Mouse (Mus musculus): ENCODE data around the gene Metap2. TPM values are rescaled to one million over a fixed set of nuclear protein-coding genes. Genes with fewer than 3 reads are reported as not detected.
A peak's percentile ranks its signal among the peaks of the same experiment; 100 is the strongest.

Metap2 gene
- polyA plus RNA-seq, 1 experiment = 113 TPM

DNA sequence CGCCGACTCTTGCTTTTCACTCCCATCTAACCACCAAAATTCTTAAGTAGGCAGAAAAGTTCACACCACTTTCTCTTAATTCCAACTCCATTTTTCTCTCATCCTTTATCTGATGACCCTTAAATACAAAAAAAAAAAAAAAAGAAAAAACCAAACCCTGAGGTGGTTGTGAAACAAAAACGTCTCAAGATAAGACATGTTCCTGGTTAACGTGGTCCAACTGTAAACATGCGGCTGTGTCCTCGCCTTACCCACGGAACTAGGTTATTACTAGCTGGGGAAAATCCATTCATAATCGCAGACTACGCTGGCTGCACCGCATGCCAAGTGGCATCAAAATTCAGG is 8.3 kb downstream of the Metap2 start:
- Histone ChIP-seq H3K27ac (ENCODE audit: control insufficient read depth, insufficient read depth, low read depth, low read length) (peak overlapping the region; percentile 70), H3K4me1 (ENCODE audit: control insufficient read depth, insufficient read depth, low read length) (peaks cover 4% of the 10 kb centered on the region), H3K36me3 (ENCODE audit: control insufficient read depth, insufficient read depth, low read length) (peaks cover 5% of the 10 kb centered on the region), H3K4me3 (ENCODE audit: control insufficient read depth, low read depth, low read length) (peak overlapping the region; percentile 97), H3K27me3 (ENCODE audit: control insufficient read depth, insufficient read depth, low read length) (no peaks in the 10 kb centered on the region)
- no peak for TF ChIP-seq CTCF (IDR thresholded peaks at IDR 0.05; ENCODE audit: control insufficient read depth, insufficient read depth, insufficient replicate concordance, low read depth, low read length)
- TF ChIP-seq POLR2A (IDR thresholded peaks at IDR 0.05; ENCODE audit: control insufficient read depth, low read depth, low read length) = no peak

DNA sequence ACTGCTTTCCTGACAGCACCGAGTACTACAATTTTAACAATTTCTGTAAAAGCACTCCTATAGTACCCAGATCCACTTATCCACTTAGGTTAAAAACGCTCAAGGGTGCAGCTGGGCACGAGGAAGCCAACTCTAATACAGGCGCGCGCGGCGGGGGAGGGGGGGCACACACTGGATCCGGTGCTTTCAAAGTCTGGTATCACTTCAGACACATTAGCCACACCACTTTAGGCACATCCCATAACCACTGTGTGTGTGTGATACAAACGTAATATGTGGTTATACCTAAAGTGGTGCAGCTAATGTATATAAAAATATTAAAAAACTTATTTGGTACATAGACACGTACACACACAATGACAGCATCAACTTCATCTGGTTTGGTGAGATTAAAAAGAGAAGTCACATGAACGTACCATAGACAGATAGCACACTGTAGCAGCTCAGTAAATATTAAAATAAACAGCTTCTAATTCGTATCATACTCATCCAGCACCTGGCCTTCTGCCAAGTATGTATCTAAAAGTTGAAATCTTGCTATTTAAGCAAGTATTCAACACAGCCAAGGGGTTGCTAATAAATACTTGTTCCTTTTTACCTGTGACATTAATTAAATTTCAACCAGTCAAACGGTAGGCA is 10.9 kb downstream of the Metap2 start:
- no peak for TF ChIP-seq CTCF (IDR thresholded peaks at IDR 0.05; ENCODE audit: control insufficient read depth, insufficient read depth, insufficient replicate concordance, low read depth, low read length)
- no peak for TF ChIP-seq POLR2A (IDR thresholded peaks at IDR 0.05; ENCODE audit: control insufficient read depth, low read depth, low read length)
- Histone ChIP-seq H3K36me3 (ENCODE audit: control insufficient read depth, insufficient read depth, low read length) (peaks cover 5% of the 10 kb centered on the region), H3K27ac (ENCODE audit: control insufficient read depth, insufficient read depth, low read depth, low read length) (no peak overlapping the region), H3K4me3 (ENCODE audit: control insufficient read depth, low read depth, low read length) (no peak overlapping the region), H3K4me1 (ENCODE audit: control insufficient read depth, insufficient read depth, low read length) (peaks cover 4% of the 10 kb centered on the region), H3K27me3 (ENCODE audit: control insufficient read depth, insufficient read depth, low read length) (no peaks in the 10 kb centered on the region)

DNA sequence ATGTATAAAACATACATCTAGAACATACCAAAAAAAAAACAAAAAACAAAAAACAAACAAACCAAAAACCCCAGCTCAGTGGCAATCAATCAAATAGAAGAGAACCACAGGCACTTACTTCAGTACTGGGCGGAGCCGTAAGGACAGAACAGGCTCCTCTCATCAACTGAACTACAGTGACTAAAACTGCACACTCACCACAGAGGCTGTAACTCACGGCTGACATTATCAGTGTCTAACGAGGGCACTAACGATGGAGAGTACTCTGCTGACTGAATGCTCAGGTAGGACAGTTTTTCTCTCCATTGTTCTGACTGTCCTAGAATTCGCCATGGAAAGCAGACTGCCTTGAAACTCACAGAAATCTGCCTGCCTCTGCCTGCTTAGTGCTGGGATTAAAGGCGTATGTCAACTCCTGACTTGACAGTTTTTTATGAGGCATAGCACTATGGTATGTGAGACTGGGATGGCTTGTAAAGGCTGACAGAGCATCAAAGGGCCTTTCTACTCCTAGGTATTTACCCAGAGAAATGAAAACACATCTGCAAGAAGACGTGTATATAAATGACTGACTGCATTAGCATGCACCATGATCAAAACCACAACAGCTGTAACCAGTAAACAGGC is 14.0 kb downstream of the Metap2 start:
- H3K27me3 ChIP-seq (ENCODE audit: control insufficient read depth, insufficient read depth, low read length) = no peaks in the 10 kb centered on the region
- peaks cover 5% of the 10 kb centered on the region for H3K36me3 ChIP-seq (ENCODE audit: control insufficient read depth, insufficient read depth, low read length)
- H3K4me3 ChIP-seq (ENCODE audit: control insufficient read depth, low read depth, low read length) = no peak overlapping the region
- H3K4me1 ChIP-seq (ENCODE audit: control insufficient read depth, insufficient read depth, low read length) = no peaks in the 10 kb centered on the region; the same call in 1 of the 2 replicates
- TF ChIP-seq CTCF (IDR thresholded peaks at IDR 0.05; ENCODE audit: control insufficient read depth, insufficient read depth, insufficient replicate concordance, low read depth, low read length) = no peak
- no peak for TF ChIP-seq POLR2A (IDR thresholded peaks at IDR 0.05; ENCODE audit: control insufficient read depth, low read depth, low read length)
- no peak overlapping the region for H3K27ac ChIP-seq (ENCODE audit: control insufficient read depth, insufficient read depth, low read depth, low read length)

DNA sequence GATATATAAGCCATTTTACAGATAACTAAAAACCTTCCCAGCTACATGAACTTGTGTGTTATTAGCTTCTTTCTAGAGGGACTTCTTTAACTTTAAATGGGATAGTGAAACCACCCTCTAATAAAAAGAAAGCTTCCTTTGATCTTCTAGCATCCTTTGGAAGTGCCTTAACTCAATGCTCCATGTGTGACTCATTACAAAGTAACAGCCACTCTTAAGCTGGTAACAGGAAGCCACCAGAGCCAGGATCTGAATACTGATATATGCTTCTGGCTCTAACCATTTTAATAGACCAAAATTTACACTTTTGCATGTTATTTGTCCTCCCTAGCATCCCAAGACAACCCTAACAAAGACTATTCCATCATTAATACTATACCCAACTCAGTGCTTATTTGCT is 15.0 kb downstream of the Metap2 start:
- Histone ChIP-seq H3K36me3 (ENCODE audit: control insufficient read depth, insufficient read depth, low read length) (peaks cover 5% of the 10 kb centered on the region), H3K27me3 (ENCODE audit: control insufficient read depth, insufficient read depth, low read length) (no peaks in the 10 kb centered on the region)
- TF ChIP-seq CTCF (IDR thresholded peaks at IDR 0.05; ENCODE audit: control insufficient read depth, insufficient read depth, insufficient replicate concordance, low read depth, low read length) (no peak), POLR2A (IDR thresholded peaks at IDR 0.05; ENCODE audit: control insufficient read depth, low read depth, low read length) (no peak)

DNA sequence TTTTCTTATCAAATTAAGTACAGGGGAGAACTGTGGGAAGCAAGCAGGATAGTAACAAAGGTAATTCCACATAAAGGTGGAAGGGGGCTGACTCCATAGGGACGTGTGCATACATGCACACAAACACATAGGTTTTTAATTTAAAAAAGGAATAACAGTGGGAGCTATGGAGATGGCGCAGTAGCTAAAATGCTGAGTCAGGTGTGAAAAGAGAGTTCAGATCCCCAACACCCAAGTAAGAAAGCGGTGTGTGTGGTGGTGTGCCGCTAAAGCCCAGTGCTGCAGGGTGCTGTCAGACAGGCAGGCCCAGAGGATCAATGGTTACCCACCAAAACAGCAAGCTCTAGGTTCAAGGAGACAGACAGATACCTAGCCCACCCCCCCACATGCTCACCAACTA is 18.2 kb downstream of the Metap2 start:
- no peaks in the 10 kb centered on the region for H3K36me3 ChIP-seq (ENCODE audit: control insufficient read depth, insufficient read depth, low read length)
- TF ChIP-seq POLR2A (IDR thresholded peaks at IDR 0.05; ENCODE audit: control insufficient read depth, low read depth, low read length) = no peak
- TF ChIP-seq CTCF (IDR thresholded peaks at IDR 0.05; ENCODE audit: control insufficient read depth, insufficient read depth, insufficient replicate concordance, low read depth, low read length) = no peak
- H3K4me3 ChIP-seq (ENCODE audit: control insufficient read depth, low read depth, low read length) = no peak overlapping the region
- no peaks in the 10 kb centered on the region for H3K4me1 ChIP-seq (ENCODE audit: control insufficient read depth, insufficient read depth, low read length)
- H3K27me3 ChIP-seq (ENCODE audit: control insufficient read depth, insufficient read depth, low read length) = no peaks in the 10 kb centered on the region
- no peak overlapping the region for H3K27ac ChIP-seq (ENCODE audit: control insufficient read depth, insufficient read depth, low read depth, low read length)

More for the DNA sequence above, 15.0 kb downstream of the Metap2 start:
- Histone ChIP-seq H3K4me3 (ENCODE audit: control insufficient read depth, low read depth, low read length) (no peak overlapping the region), H3K27ac (ENCODE audit: control insufficient read depth, insufficient read depth, low read depth, low read length) (no peak overlapping the region), H3K4me1 (ENCODE audit: control insufficient read depth, insufficient read depth, low read length) (no peaks in the 10 kb centered on the region)

DNA sequence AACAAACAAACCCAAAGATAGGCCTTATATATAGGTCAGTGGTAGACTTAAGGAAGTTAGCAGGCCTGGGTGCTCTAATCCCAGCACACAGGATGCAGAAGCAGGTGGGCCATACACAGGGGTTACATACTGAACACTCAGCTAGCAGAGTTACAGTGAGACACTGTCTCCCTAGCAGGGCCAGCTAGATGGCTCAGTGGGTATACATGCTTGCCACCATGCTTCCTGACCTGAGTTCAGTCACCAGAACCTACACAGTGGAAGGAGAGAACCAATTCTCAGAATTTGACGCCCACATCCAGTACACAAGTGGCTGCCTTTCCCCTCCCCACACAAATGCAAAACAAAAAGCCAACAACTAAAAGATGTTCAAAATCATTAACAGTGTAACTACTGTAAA is 20.1 kb downstream of the Metap2 start:
- Histone ChIP-seq H3K4me1 (ENCODE audit: control insufficient read depth, insufficient read depth, low read length) (no peaks in the 10 kb centered on the region), H3K36me3 (ENCODE audit: control insufficient read depth, insufficient read depth, low read length) (no peaks in the 10 kb centered on the region), H3K27ac (ENCODE audit: control insufficient read depth, insufficient read depth, low read depth, low read length) (no peak overlapping the region), H3K27me3 (ENCODE audit: control insufficient read depth, insufficient read depth, low read length) (no peaks in the 10 kb centered on the region), H3K4me3 (ENCODE audit: control insufficient read depth, low read depth, low read length) (no peak overlapping the region)
- TF ChIP-seq POLR2A (IDR thresholded peaks at IDR 0.05; ENCODE audit: control insufficient read depth, low read depth, low read length) (no peak), CTCF (IDR thresholded peaks at IDR 0.05; ENCODE audit: control insufficient read depth, insufficient read depth, insufficient replicate concordance, low read depth, low read length) (no peak)

DNA sequence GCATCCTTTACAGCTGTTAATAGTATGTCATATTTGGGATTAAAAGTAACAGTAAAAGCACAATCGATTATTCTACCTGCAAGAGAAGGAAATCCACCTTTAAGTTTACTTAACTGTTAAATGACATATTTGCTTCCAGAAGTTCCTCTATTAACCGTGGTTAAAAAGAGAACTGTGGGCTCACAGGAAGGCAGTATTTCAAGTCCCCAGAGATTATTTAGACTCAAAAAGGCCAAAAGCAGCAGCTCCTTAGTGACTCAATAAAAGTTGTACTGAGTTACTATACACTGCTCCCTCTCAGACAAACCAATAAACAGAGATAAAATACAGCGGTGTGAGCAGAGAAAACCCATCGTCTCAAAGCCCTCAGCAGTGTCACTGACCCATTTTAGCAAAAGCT is 28.0 kb downstream of the Metap2 start:
- no peak overlapping the region for H3K27ac ChIP-seq (ENCODE audit: control insufficient read depth, insufficient read depth, low read depth, low read length)
- H3K27me3 ChIP-seq (ENCODE audit: control insufficient read depth, insufficient read depth, low read length) = no peaks in the 10 kb centered on the region
- no peaks in the 10 kb centered on the region for H3K4me1 ChIP-seq (ENCODE audit: control insufficient read depth, insufficient read depth, low read length)
- no peak overlapping the region for H3K4me3 ChIP-seq (ENCODE audit: control insufficient read depth, low read depth, low read length)
- TF ChIP-seq CTCF (IDR thresholded peaks at IDR 0.05; ENCODE audit: control insufficient read depth, insufficient read depth, insufficient replicate concordance, low read depth, low read length) (no peak), POLR2A (IDR thresholded peaks at IDR 0.05; ENCODE audit: control insufficient read depth, low read depth, low read length) (no peak)
- H3K36me3 ChIP-seq (ENCODE audit: control insufficient read depth, insufficient read depth, low read length) = peaks cover 3% of the 10 kb centered on the region; the same call in 1 of the 2 replicates

All from testis, adult 2 months (tissue).